Mouse (Mus musculus): ENCODE data around the gene Olfr1014.

The Olfr1014 gene

DNA sequence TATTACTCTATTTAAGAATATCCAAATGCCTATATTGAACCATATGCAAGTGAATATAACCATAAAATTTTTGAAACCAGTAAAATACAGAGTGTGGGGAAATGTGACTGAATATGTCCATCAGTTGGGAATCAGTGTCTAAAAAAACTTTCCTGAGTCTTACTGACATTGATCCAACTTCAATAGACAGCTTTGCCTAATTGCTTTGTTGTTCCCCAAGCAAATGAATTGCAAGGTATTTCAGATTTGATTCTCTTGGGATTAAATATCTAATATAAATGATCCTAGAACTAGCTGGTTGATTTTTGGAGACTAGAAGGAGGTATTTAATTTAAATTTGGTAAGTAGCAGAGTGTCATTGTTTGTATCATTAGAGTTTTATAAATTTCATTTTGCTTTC, at the start of gene Olfr1014:
Gene Olfr1014, plus strand, starts transcription at position 301 of the 400 bp plus-strand sequence.

DNA sequence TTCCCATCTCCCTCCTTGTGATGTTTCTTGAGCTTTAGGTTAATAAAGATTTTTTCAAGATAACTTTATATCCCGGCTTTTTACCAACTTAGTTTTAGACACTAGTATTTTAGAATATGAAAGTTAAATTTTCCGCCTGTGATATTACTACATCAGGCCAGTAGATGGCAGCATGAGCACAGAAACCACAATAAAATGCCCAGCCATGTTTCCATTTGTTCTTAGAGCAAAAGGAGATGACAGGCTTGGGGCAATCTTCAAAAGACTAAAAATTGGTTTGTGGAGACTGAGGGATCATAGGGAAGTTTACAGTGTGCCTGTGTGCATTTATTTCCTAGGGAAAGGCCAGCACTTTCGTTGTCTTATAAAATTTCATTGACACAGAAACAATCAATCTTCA, 46.7 kb upstream of the Olfr1014 start:
- 14% methylated on average over 3 of the region's 3 CpGs for WGBS

DNA sequence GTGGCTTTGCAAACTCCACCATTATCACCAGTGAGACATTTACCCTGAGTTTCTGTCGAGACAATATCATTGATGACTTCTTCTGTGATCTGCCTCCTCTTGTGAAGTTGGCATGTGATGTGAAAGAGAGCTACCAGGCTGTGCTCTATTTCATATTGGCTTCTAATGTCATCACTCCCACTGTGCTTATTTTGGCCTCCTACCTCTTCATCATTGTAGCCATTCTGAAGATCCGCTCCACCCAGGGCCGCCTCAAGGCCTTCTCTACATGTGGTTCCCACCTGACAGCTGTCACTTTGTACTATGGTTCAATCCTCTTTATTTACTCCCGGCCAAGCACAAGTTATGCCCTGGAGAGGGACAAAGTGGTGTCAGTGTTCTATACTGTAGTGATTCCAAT, 18.7 kb upstream of the Olfr1014 start:
- WGBS, result 81% methylated on average over 4 of the region's 4 CpGs

DNA sequence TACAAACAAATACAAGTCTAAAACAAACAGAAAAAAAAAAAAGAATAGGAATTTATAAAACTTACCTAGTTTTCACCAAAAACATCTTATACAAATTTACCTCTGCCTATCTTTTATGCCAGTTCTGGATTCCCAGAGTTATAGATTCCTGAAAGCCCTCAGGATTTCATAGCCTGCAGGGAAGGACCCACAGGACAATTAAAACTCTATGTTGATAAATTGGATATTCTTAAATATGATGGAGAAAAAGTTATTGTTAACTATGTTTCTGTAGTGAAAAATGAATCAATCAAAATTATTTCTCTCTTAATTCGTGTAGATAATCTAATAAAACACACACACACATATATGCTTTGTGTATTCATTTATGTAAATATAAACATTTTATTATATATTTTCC, 9.8 kb upstream of the Olfr1014 start, which contains the start of gene Olfr1012:
Gene Olfr1012, minus strand, starts transcription at position 101 of the 400 bp plus-strand sequence.
- 73% methylated on average over 1 of the region's 1 CpGs for WGBS

DNA sequence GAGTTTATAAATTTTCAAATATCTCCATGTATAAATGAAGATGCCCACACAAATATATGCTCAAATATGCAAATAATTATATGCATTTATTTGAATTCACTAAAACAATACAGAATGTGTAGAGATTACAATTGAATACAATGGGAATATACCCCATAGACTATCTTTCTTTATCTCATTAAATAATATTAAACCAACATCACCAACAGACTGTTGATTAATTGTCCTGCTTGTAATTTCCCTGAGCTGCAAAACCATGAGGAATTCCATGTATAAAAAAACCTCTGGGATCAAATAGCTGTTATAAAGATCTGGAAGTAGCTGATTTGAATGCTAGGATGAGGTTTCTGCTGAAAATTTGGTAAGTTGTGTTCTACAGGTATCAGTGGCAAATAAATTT, 5.7 kb upstream of the Olfr1014 start, which contains the start of gene Olfr1013:
Gene Olfr1013, plus strand, starts transcription at position 301 of the 400 bp plus-strand sequence.

DNA sequence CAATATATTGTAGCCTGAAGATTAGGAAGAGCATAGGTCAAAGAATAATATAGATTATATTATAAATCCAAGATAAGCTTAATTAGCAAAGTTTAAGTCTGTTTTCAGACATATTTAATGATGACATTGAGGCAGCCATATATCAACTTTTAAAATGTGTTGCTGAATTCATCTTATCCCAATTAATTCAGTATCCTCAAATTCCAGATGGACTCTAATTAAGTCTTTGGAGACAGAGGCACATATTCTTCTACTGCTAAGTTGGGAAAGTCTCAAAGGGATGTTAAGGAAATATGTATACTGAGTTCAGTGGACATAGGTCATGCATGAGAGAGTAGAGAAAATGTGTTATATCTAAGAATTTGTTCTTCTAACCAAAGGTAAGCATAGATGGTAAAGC, 9.2 kb downstream of the Olfr1014 start, which contains the start of gene Olfr1015:
Gene Olfr1015, plus strand, starts transcription at position 301 of the 400 bp plus-strand sequence.

DNA sequence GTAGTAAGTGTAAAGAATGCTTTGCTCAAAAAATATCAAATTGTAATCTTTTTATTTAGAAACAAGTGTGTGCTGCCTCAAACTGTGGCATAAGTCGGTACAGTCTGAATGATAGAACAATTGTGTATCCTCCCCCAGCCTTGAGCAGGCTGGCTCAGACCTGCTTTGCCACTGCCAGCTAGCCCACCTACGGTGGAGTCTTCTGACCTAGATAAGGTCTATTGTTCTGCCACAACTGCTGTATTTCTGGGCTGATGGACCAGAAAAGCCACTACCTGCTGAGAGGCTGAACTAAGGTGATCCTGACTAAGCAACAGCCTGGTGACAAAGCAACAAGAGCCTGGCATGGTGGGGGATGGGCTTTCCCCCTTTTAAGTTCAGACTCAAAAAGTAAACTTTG, 19.8 kb downstream of the Olfr1014 start:
- WGBS, result 34% methylated on average over 2 of the region's 2 CpGs

DNA sequence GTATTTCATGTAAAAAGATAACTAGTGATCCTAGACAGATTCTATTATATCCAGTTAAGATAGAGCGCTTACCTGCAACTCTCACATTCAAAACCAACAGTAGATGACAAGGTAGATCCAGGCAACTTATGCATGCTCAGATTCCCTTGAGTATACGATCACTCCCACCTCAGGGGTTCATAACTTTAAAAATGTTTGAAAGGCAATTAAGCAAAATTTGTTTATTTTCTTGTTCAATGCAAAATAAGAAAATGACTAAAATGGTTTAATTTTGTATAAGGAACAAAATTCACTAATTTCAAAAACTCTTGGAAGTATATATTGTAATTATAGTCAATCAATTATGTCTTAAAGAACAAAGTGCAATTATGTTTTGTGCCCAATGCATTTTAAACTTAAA, 29.9 kb downstream of the Olfr1014 start, which contains the start of gene Olfr1016:
Gene Olfr1016, minus strand, starts transcription at position 101 of the 400 bp plus-strand sequence.
- WGBS, result 92% methylated on average over 2 of the region's 2 CpGs

DNA sequence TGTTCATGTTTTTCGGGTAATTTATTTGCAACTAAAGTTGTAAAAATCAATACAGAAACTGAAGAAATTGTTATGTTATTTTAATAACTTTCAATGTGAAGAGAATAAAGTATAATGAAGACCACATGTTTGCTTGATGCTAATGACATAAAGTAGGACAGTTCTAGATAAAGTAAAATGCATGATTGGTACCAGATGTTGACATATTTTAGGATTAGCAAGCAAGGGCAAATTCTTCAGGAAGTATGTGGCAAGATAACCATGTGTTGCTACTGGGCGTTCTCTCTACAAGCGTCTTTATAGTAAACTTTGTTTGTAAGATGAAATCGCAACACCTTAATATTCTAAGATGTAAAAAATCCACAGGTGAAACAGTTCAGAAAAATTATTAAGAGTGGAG, 32.0 kb downstream of the Olfr1014 start:
- WGBS, result 90% methylated on average over 4 of the region's 4 CpGs

DNA sequence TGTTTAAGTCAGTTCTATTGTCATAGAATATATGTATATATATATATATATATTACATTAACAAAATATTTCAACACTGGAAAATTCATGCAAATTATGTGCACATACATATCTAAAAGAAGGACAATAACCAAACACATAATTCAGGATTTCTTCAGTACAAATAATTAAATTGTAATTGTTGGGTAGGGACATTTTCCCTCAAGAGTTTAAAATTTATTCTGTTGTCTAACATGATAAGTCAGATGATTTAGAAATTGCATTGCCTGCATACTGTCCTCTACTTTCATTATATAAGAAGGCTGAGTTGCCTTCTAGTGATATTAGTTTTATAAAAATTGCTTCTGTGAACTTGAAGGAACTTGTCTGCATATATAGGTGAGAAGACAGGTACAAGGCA, 45.7 kb downstream of the Olfr1014 start, which contains the start of gene Olfr1018:
Gene Olfr1018, plus strand, starts transcription at position 301 of the 400 bp plus-strand sequence.

